Mouse (Mus musculus) liver, embryonic 15.5 days (tissue): ENCODE data around the gene Prr13. TPM values are rescaled to one million over a fixed set of nuclear protein-coding genes. Genes with fewer than 3 reads are reported as not detected.
A peak's percentile ranks its signal among the peaks of the same experiment; 100 is the strongest.

Experiments used
- ATAC-seq: fragments of 200-750 bp; cut with Nextera tagmentation; 2 replicates; pipeline ENCODE4 v1.8.0; 2017; ENCODE audit warnings: moderate number of reproducible peaks, mild to moderate bottlenecking, moderate library complexity; ENCODE audit not compliant: insufficient read depth
- H3K27ac ChIP-seq: fragments of 300-500 bp; sonication (generic); replicated peaks from 2 replicates; pipeline ENCODE4 v1.5.1; 2015; ENCODE audit warnings: mild to moderate bottlenecking, inconsistent platforms
- H3K27me3 ChIP-seq: fragments of 300-500 bp; sonication (generic); 2 replicates; pipeline ENCODE4 v1.6.1; 2015; ENCODE audit warnings: mild to moderate bottlenecking, inconsistent platforms
- H3K36me3 ChIP-seq: fragments of 300-500 bp; sonication (generic); replicated peaks from 2 replicates; pipeline ENCODE4 v1.6.1; 2015; ENCODE audit warnings: moderate library complexity, mild to moderate bottlenecking, inconsistent platforms
- H3K4me1 ChIP-seq: fragments of 300-500 bp; sonication (generic); replicated peaks from 2 replicates; pipeline ENCODE4 v1.6.1; 2015; ENCODE audit warnings: inconsistent platforms
- H3K4me2 ChIP-seq: fragments of 300-500 bp; sonication (generic); 2 replicates; pipeline ENCODE4 v1.6.1; 2015; ENCODE audit warnings: moderate library complexity, mild to moderate bottlenecking, inconsistent platforms
- H3K4me3 ChIP-seq: fragments of 300-500 bp; sonication (generic); replicated peaks from 2 replicates; pipeline ENCODE4 v1.5.1; 2015; ENCODE audit warnings: mild to moderate bottlenecking, inconsistent platforms
- H3K9ac ChIP-seq: fragments of 300-500 bp; sonication (generic); 2 replicates; pipeline ENCODE4 v1.6.1; 2015; ENCODE audit warnings: moderate library complexity, mild to moderate bottlenecking, inconsistent platforms
- H3K9me3 ChIP-seq: fragments of 300-500 bp; sonication (generic); replicated peaks from 2 replicates; pipeline ENCODE4 v1.6.1; 2016; ENCODE audit warnings: inconsistent platforms
- WGBS: fragments of 180-500 bp; shearing (Covaris S2); methylation state at CpG from one replicate; pipeline ENCODE4 v1.1.7; 2015; ENCODE audit warnings: mixed read lengths; ENCODE audit not compliant: insufficient replicate concordance; 5-methylcytosine and 5-hydroxymethylcytosine counted together
- polyA plus RNA-seq: library from polyadenylated mRNA; unstranded; fragments of >200 nt; fragmentation: Nextera tagmentation; extraction: Ambion mirVana; gene quantifications from 2 replicates; pipeline ENCODE4 v1.2.1, GENCODE M21; 2015

Prr13 gene
- polyA plus RNA-seq, result 106 and 115 TPM in 2 replicates

- peaks cover 63% of the 10 kb centered on the region for H3K4me1 ChIP-seq
- H3K4me2 ChIP-seq, result peak within 1 kb of the TSS; percentile 78
- H3K27me3 ChIP-seq, result no peaks in the 10 kb centered on the region
- peak within 1 kb of the TSS; percentile 58 for H3K9ac ChIP-seq
- H3K27ac ChIP-seq, result peak within 1 kb of the TSS; percentile 91
- ATAC-seq, result peak; percentile 77
- H3K36me3 ChIP-seq, result peaks cover 19% of the 10 kb centered on the region
- H3K9me3 ChIP-seq, result no peaks in the 10 kb centered on the region
- WGBS, result under 1% methylated on average over 19 of the region's 19 CpGs
- peak within 1 kb of the TSS; percentile 62 for H3K4me3 ChIP-seq
Observed at GRCm38 (mm10) chr15:102458904-102459317, at the start of gene Prr13. Gene Prr13, plus strand, starts transcription at chr15:102459028.

GRCm38 (mm10) chr15:102409286-102409685, 49.5 kb upstream of the Prr13 start:
- no peak overlapping the region for H3K27ac ChIP-seq
- 89% methylated on average over 3 of the region's 3 CpGs for WGBS
- H3K4me2 ChIP-seq, result peak overlapping the region; percentile 38
- peaks cover 67% of the 10 kb centered on the region for H3K36me3 ChIP-seq
- H3K9ac ChIP-seq, result peak overlapping the region; percentile 27; the same call in 1 of the 2 replicates
- H3K27me3 ChIP-seq, result no peaks in the 10 kb centered on the region
- H3K9me3 ChIP-seq, result no peaks in the 10 kb centered on the region
- peak overlapping the region; percentile 15 for H3K4me3 ChIP-seq
- ATAC-seq, result no peak
- H3K4me1 ChIP-seq, result peaks cover 64% of the 10 kb centered on the region

- Histone ChIP-seq H3K27me3 (no peaks in the 10 kb centered on the region), H3K27ac (no peak overlapping the region), H3K9me3 (no peaks in the 10 kb centered on the region), H3K36me3 (peaks cover 72% of the 10 kb centered on the region), H3K4me2 (peak overlapping the region; percentile 38), H3K4me1 (peaks cover 59% of the 10 kb centered on the region), H3K9ac (0 out of 2 replicates have a peak overlapping the region, but pooled peaks have one; percentile 6), H3K4me3 (no peak overlapping the region)
- 71% methylated on average over 1 of the region's 1 CpGs for WGBS
- no peak for ATAC-seq
Observed at GRCm38 (mm10) chr15:102411077-102411476, 47.8 kb upstream of the Prr13 start.

GRCm38 (mm10) chr15:102413687-102414086, 45.1 kb upstream of the Prr13 start:
- ATAC-seq, result no peak
- H3K4me3 ChIP-seq, result no peak overlapping the region
- no peaks in the 10 kb centered on the region for H3K27me3 ChIP-seq
- no peak overlapping the region for H3K4me2 ChIP-seq
- H3K27ac ChIP-seq, result no peak overlapping the region
- peaks cover 39% of the 10 kb centered on the region for H3K4me1 ChIP-seq
- peaks cover 72% of the 10 kb centered on the region for H3K36me3 ChIP-seq
- no peaks in the 10 kb centered on the region for H3K9me3 ChIP-seq
- no peak overlapping the region for H3K9ac ChIP-seq

GRCm38 (mm10) chr15:102417524-102417923, 41.3 kb upstream of the Prr13 start:
- H3K9me3 ChIP-seq, result no peaks in the 10 kb centered on the region
- no peak overlapping the region for H3K4me2 ChIP-seq
- WGBS, result 86% methylated on average over 2 of the region's 2 CpGs
- H3K9ac ChIP-seq, result no peak overlapping the region
- H3K27me3 ChIP-seq, result no peaks in the 10 kb centered on the region
- H3K27ac ChIP-seq, result no peak overlapping the region
- peaks cover 56% of the 10 kb centered on the region for H3K36me3 ChIP-seq
- H3K4me3 ChIP-seq, result no peak overlapping the region
- H3K4me1 ChIP-seq, result peaks cover 4% of the 10 kb centered on the region; the same call in 1 of the 2 replicates
- no peak for ATAC-seq

GRCm38 (mm10) chr15:102420986-102421385, 37.8 kb upstream of the Prr13 start:
- Histone ChIP-seq H3K9ac (no peak overlapping the region), H3K36me3 (peaks cover 62% of the 10 kb centered on the region), H3K27ac (no peak overlapping the region), H3K4me2 (no peak overlapping the region), H3K27me3 (no peaks in the 10 kb centered on the region), H3K9me3 (no peaks in the 10 kb centered on the region), H3K4me1 (no peaks in the 10 kb centered on the region; the same call in 1 of the 2 replicates), H3K4me3 (no peak overlapping the region)
- WGBS, result 23% methylated on average over 1 of the region's 1 CpGs
- ATAC-seq, result no peak

- Histone ChIP-seq H3K27me3 (no peaks in the 10 kb centered on the region), H3K4me1 (no peaks in the 10 kb centered on the region; the same call in 1 of the 2 replicates), H3K36me3 (peaks cover 67% of the 10 kb centered on the region), H3K4me3 (no peak overlapping the region), H3K27ac (no peak overlapping the region), H3K9ac (no peak overlapping the region), H3K9me3 (no peaks in the 10 kb centered on the region), H3K4me2 (no peak overlapping the region)
- no peak for ATAC-seq
- 53% methylated on average over 3 of the region's 3 CpGs for WGBS
Observed at GRCm38 (mm10) chr15:102421437-102421836, 37.4 kb upstream of the Prr13 start.

GRCm38 (mm10) chr15:102423602-102424240, 35.1 kb upstream of the Prr13 start:
- ATAC-seq, result no peak
- Histone ChIP-seq H3K27ac (no peak overlapping the region), H3K36me3 (peaks cover 73% of the 10 kb centered on the region), H3K4me3 (no peak overlapping the region), H3K4me2 (no peak overlapping the region), H3K27me3 (no peaks in the 10 kb centered on the region), H3K9me3 (no peaks in the 10 kb centered on the region), H3K9ac (no peak overlapping the region), H3K4me1 (no peaks in the 10 kb centered on the region; the same call in 1 of the 2 replicates)
- WGBS, result 82% methylated on average over 2 of the region's 2 CpGs

GRCm38 (mm10) chr15:102424657-102425056, 34.2 kb upstream of the Prr13 start:
- no peak overlapping the region for H3K4me3 ChIP-seq
- H3K4me1 ChIP-seq, result no peaks in the 10 kb centered on the region
- H3K36me3 ChIP-seq, result peaks cover 75% of the 10 kb centered on the region
- H3K4me2 ChIP-seq, result no peak overlapping the region
- H3K9me3 ChIP-seq, result no peaks in the 10 kb centered on the region
- 77% methylated on average over 2 of the region's 2 CpGs for WGBS
- H3K27me3 ChIP-seq, result no peaks in the 10 kb centered on the region
- no peak overlapping the region for H3K9ac ChIP-seq
- H3K27ac ChIP-seq, result no peak overlapping the region
- no peak for ATAC-seq

- H3K4me1 ChIP-seq, result no peaks in the 10 kb centered on the region
- no peak overlapping the region for H3K9ac ChIP-seq
- peaks cover 86% of the 10 kb centered on the region for H3K36me3 ChIP-seq
- no peaks in the 10 kb centered on the region for H3K9me3 ChIP-seq
- no peak overlapping the region for H3K4me3 ChIP-seq
- 92% methylated on average over 1 of the region's 1 CpGs for WGBS
- H3K27me3 ChIP-seq, result no peaks in the 10 kb centered on the region
- ATAC-seq, result no peak
- H3K27ac ChIP-seq, result no peak overlapping the region
- H3K4me2 ChIP-seq, result no peak overlapping the region
Observed at GRCm38 (mm10) chr15:102426963-102427362, 31.9 kb upstream of the Prr13 start.

- Histone ChIP-seq H3K27ac (no peak overlapping the region), H3K4me1 (no peaks in the 10 kb centered on the region), H3K27me3 (no peaks in the 10 kb centered on the region), H3K9me3 (no peaks in the 10 kb centered on the region), H3K9ac (no peak overlapping the region), H3K4me3 (no peak overlapping the region), H3K36me3 (peaks cover 83% of the 10 kb centered on the region), H3K4me2 (no peak overlapping the region)
- 63% methylated on average over 1 of the region's 1 CpGs for WGBS
- no peak for ATAC-seq
Observed at GRCm38 (mm10) chr15:102432046-102432445, 26.8 kb upstream of the Prr13 start.

GRCm38 (mm10) chr15:102433173-102433572, 25.7 kb upstream of the Prr13 start:
- Histone ChIP-seq H3K4me3 (no peak overlapping the region), H3K9ac (no peak overlapping the region), H3K9me3 (no peaks in the 10 kb centered on the region), H3K27me3 (no peaks in the 10 kb centered on the region), H3K4me1 (no peaks in the 10 kb centered on the region), H3K27ac (no peak overlapping the region), H3K4me2 (no peak overlapping the region), H3K36me3 (peaks cover 72% of the 10 kb centered on the region)
- WGBS, result 85% methylated on average over 4 of the region's 4 CpGs
- ATAC-seq, result no peak
